Mouse (Mus musculus): ENCODE results near the gene Atg5. TPM values are rescaled to one million over a fixed set of nuclear protein-coding genes. Genes with fewer than 3 reads are reported as not detected.
"Not testable (repeated sequence)": the region's sequence is repeated elsewhere in the genome, so short reads cannot be mapped to it uniquely, and the experiment has no call there.

Atg5 gene
- polyA plus RNA-seq, 1 experiment from 2014 or later: 39.2 TPM

DNA sequence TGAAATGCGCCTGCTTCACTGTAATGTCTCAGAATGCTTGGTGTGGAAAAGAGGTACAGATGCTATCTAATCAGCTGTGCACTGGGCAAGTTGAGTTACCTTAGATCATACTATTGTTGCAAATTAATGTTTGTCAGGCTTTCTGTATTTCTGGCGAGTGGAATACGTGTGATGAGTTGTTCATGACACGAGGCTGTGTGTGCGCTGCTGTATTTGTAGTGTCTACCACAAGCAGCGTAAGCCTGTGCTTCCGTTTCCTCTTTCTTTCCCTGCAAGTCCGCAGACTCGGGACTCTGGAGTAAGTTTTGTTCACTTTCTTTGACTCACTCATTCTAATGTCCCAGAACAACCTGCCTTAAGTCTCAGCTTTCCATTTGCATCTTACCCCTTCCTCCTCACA is 58.9 kb downstream of the Atg5 start:
- WGBS: 88% methylated on average over 9 of the region's 9 CpGs
- no peak for DNase-seq (ENCODE audit: low spot score)
- no peaks in the 10 kb centered on the region for H3K4me1 ChIP-seq (ENCODE audit: insufficient read depth, low read depth, low read length)
- no peak for ATAC-seq
- H3K27ac ChIP-seq (ENCODE audit: low read length): no peak overlapping the region
- H3K9ac ChIP-seq (replicated peaks; ENCODE audit: low read depth): no peak overlapping the region
- no peak overlapping the region for H3K4me3 ChIP-seq (ENCODE audit: low read depth, low read length)
- no peaks in the 10 kb centered on the region for H3K9me3 ChIP-seq (ENCODE audit: low read length)
- no peaks in the 10 kb centered on the region for H3K36me3 ChIP-seq (ENCODE audit: insufficient read depth, low read length)
- TF ChIP-seq EP300 (IDR thresholded peaks at IDR 0.05) (no peak), CTCF (IDR thresholded peaks at IDR 0.05) (no peak)
- no peak overlapping the region for H3K4me2 ChIP-seq (replicated peaks; ENCODE audit: low read depth, low read length)
- no peaks in the 10 kb centered on the region for H3K27me3 ChIP-seq (replicated peaks; ENCODE audit: insufficient read depth, low read length)

- H3K27me3 ChIP-seq (replicated peaks; ENCODE audit: insufficient read depth, low read length): no peaks in the 10 kb centered on the region
- H3K4me1 ChIP-seq (ENCODE audit: insufficient read depth, low read depth, low read length): no peaks in the 10 kb centered on the region
- WGBS: 44% methylated on average over 3 of the region's 3 CpGs
- H3K4me2 ChIP-seq (replicated peaks; ENCODE audit: low read depth, low read length): no peak overlapping the region
- TF ChIP-seq CTCF (IDR thresholded peaks at IDR 0.05): peak; percentile 75
- no peak for TF ChIP-seq EP300 (IDR thresholded peaks at IDR 0.05)
- DNase-seq (ENCODE audit: low spot score) (peak; percentile 77), ATAC-seq (no peak)
- H3K4me3 ChIP-seq (ENCODE audit: low read depth, low read length): no peak overlapping the region
- H3K9ac ChIP-seq (replicated peaks; ENCODE audit: low read depth): no peak overlapping the region
- no peak overlapping the region for H3K27ac ChIP-seq (ENCODE audit: low read length)
- H3K36me3 ChIP-seq (ENCODE audit: insufficient read depth, low read length): no peaks in the 10 kb centered on the region
- H3K9me3 ChIP-seq (ENCODE audit: low read length): no peaks in the 10 kb centered on the region
Observed at GRCm38 (mm10) chr10:44328347-44328746, 60.2 kb downstream of the Atg5 start.

DNA sequence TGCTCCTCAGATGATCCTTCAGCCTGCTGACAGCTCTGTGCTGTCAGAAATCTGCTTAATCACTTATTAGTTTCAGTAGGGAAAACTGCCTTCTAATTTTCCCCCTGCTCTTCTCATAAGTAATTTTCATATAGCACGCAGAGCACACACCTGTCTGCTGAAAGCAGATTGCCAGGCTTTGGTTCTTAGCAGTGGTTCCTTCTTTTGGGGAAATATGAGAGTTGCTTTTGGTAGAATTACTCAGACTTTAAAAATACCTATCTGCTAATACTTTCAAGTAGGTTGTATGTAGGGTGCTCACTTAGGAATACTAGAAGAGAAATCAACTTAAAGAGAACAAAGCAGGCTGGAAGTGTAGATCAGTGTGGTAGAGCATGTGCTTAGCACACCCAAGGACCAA is 62.6 kb downstream of the Atg5 start:
- DNase-seq (ENCODE audit: low spot score) (no peak), ATAC-seq (no peak)
- no peaks in the 10 kb centered on the region for H3K36me3 ChIP-seq (ENCODE audit: insufficient read depth, low read length)
- H3K27ac ChIP-seq (ENCODE audit: low read length): no peak overlapping the region
- 86% methylated on average over 1 of the region's 1 CpGs for WGBS
- H3K4me2 ChIP-seq (replicated peaks; ENCODE audit: low read depth, low read length): no peak overlapping the region
- H3K9ac ChIP-seq (replicated peaks; ENCODE audit: low read depth): no peak overlapping the region
- TF ChIP-seq EP300 (IDR thresholded peaks at IDR 0.05) (no peak), CTCF (IDR thresholded peaks at IDR 0.05) (no peak)
- H3K4me1 ChIP-seq (ENCODE audit: insufficient read depth, low read depth, low read length): no peaks in the 10 kb centered on the region
- no peaks in the 10 kb centered on the region for H3K27me3 ChIP-seq (replicated peaks; ENCODE audit: insufficient read depth, low read length)
- no peak overlapping the region for H3K4me3 ChIP-seq (ENCODE audit: low read depth, low read length)
- no peaks in the 10 kb centered on the region for H3K9me3 ChIP-seq (ENCODE audit: low read length)

DNA sequence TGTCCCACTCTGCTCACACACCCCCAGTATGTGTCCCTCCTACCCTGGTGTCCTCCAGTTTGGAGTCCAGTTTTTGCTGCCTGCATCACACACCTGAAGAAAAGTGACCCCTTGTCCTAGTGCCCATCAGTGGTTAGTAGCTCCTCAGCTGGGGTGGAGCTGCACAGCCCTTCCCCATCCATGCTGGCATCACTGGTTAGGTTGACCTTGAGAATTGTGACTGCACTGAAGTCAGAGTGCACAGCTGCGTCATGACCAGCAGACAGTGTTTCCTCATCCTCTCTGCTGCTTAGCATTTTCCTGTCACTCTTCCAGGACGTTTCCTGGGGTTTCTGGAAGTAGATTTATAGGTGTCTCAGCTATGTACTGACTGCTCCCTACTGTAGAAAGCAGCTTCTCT is 63.3 kb downstream of the Atg5 start:
- Histone ChIP-seq H3K4me2 (replicated peaks; ENCODE audit: low read depth, low read length) (no peak overlapping the region), H3K27me3 (replicated peaks; ENCODE audit: insufficient read depth, low read length) (no peaks in the 10 kb centered on the region), H3K36me3 (ENCODE audit: insufficient read depth, low read length) (no peaks in the 10 kb centered on the region), H3K4me3 (ENCODE audit: low read depth, low read length) (no peak overlapping the region), H3K9ac (replicated peaks; ENCODE audit: low read depth) (no peak overlapping the region), H3K4me1 (ENCODE audit: insufficient read depth, low read depth, low read length) (no peaks in the 10 kb centered on the region), H3K9me3 (ENCODE audit: low read length) (no peaks in the 10 kb centered on the region), H3K27ac (ENCODE audit: low read length) (no peak overlapping the region)
- WGBS: 41% methylated on average over 2 of the region's 2 CpGs
- DNase-seq (ENCODE audit: low spot score): no peak
- TF ChIP-seq CTCF (IDR thresholded peaks at IDR 0.05) (no peak), EP300 (IDR thresholded peaks at IDR 0.05) (no peak)
- no peak for ATAC-seq

- not testable (repeated sequence) for H3K9ac ChIP-seq (replicated peaks; ENCODE audit: low read depth); H3K36me3 ChIP-seq (ENCODE audit: insufficient read depth, low read length); H3K27ac ChIP-seq (ENCODE audit: low read length); H3K4me2 ChIP-seq (replicated peaks; ENCODE audit: low read depth, low read length); H3K4me3 ChIP-seq (ENCODE audit: low read depth, low read length); ATAC-seq; H3K9me3 ChIP-seq (ENCODE audit: low read length); H3K4me1 ChIP-seq (ENCODE audit: insufficient read depth, low read depth, low read length); DNase-seq (ENCODE audit: low spot score); H3K27me3 ChIP-seq (replicated peaks; ENCODE audit: insufficient read depth, low read length)
- 97% methylated on average over 3 of the region's 3 CpGs for WGBS
Observed at GRCm38 (mm10) chr10:44332656-44333055, 64.5 kb downstream of the Atg5 start.

GRCm38 (mm10) chr10:44336641-44337382 is 68.7 kb downstream of the Atg5 start:
- H3K27ac ChIP-seq (ENCODE audit: low read length); ATAC-seq: not testable (repeated sequence)
- 83% methylated on average over 3 of the region's 3 CpGs for WGBS

GRCm38 (mm10) chr10:44338571-44338970 is 70.4 kb downstream of the Atg5 start:
- no peak overlapping the region for H3K4me3 ChIP-seq (ENCODE audit: low read depth, low read length)
- H3K4me1 ChIP-seq (ENCODE audit: insufficient read depth, low read depth, low read length): no peaks in the 10 kb centered on the region
- ATAC-seq (no peak), DNase-seq (ENCODE audit: low spot score) (no peak)
- H3K9ac ChIP-seq (replicated peaks; ENCODE audit: low read depth): no peak overlapping the region
- TF ChIP-seq CTCF (IDR thresholded peaks at IDR 0.05) (no peak), EP300 (IDR thresholded peaks at IDR 0.05) (no peak)
- H3K9me3 ChIP-seq (ENCODE audit: low read length): no peaks in the 10 kb centered on the region
- H3K36me3 ChIP-seq (ENCODE audit: insufficient read depth, low read length): no peaks in the 10 kb centered on the region
- H3K27me3 ChIP-seq (replicated peaks; ENCODE audit: insufficient read depth, low read length): no peaks in the 10 kb centered on the region
- H3K4me2 ChIP-seq (replicated peaks; ENCODE audit: low read depth, low read length): no peak overlapping the region
- H3K27ac ChIP-seq (ENCODE audit: low read length): no peak overlapping the region
- WGBS: 87% methylated on average over 6 of the region's 6 CpGs

More at GRCm38 (mm10) chr10:44336641-44337382, 68.7 kb downstream of the Atg5 start:
- H3K4me1 ChIP-seq (ENCODE audit: insufficient read depth, low read depth, low read length); H3K27me3 ChIP-seq (replicated peaks; ENCODE audit: insufficient read depth, low read length); H3K36me3 ChIP-seq (ENCODE audit: insufficient read depth, low read length); H3K9me3 ChIP-seq (ENCODE audit: low read length); H3K9ac ChIP-seq (replicated peaks; ENCODE audit: low read depth); H3K4me2 ChIP-seq (replicated peaks; ENCODE audit: low read depth, low read length); H3K4me3 ChIP-seq (ENCODE audit: low read depth, low read length); DNase-seq (ENCODE audit: low spot score): not testable (repeated sequence)

Data from lung, postnatal 0 days (tissue).